Comparison of ENCODE assay signal across 8 mouse cellular contexts in genomic region chr8:88118456-88119036, GRCm38 (mm10). TPM values are rescaled to one million over a fixed set of nuclear protein-coding genes. Genes with fewer than 3 reads are reported as not detected.
DNase-seq lines count a peak whose midpoint lies in the region; ATAC-seq and TF ChIP-seq lines count a peak whose summit lies in the region.

Gene Cnep1r1 (plus strand): TSS chr8:88118769.

- H3K4me3 ChIP-seq in C2C12 (ENCODE audit: insufficient read depth, poor library complexity, severe bottlenecking) (peak within 1 kb of the TSS; percentile 60), myocyte (peak within 1 kb of the TSS; percentile 55)
- H3K4me3 ChIP-seq in erythroblast, embryonic 14.5 days (replicated peaks): peak within 1 kb of the TSS; percentile 94
- H3K4me3 ChIP-seq in heart, embryonic 11.5 days (ENCODE audit: low read depth, low read length): peak within 1 kb of the TSS; percentile 97
- H3K4me3 ChIP-seq in kidney, embryonic 16.5 days (ENCODE audit: low read length): peak within 1 kb of the TSS; percentile 99
- H3K4me3 ChIP-seq in liver, adult 2 months (ENCODE audit: insufficient read depth, low read depth, low read length): peak within 1 kb of the TSS; percentile 96

- H3K9me3 ChIP-seq in erythroblast, embryonic 14.5 days (ENCODE audit: control insufficient read depth, low read length): no peaks in the 10 kb centered on the region
- no peaks in the 10 kb centered on the region for H3K9me3 ChIP-seq in heart, embryonic 11.5 days (replicated peaks; ENCODE audit: control insufficient read depth, low read length)
- no peaks in the 10 kb centered on the region for H3K9me3 ChIP-seq in kidney, embryonic 16.5 days (ENCODE audit: low read length)

- peak; percentile 61 for TF ChIP-seq CTCF in C2C12 (IDR thresholded peaks at IDR 0.05; ENCODE audit: control insufficient read depth, insufficient read depth, insufficient read length)
- peak; percentile 78 for TF ChIP-seq CTCF in brain, embryonic 14.5 days (IDR thresholded peaks at IDR 0.05; ENCODE audit: borderline replicate concordance, extremely low read depth, insufficient read depth, insufficient read length)
- TF ChIP-seq CTCF in liver, adult 2 months (IDR thresholded peaks at IDR 0.05; ENCODE audit: low read depth, low read length): peak; percentile 83

- peak; percentile 98 for DNase-seq in brain, embryonic 14.5 days (ENCODE audit: low read depth)
- peak; percentile 95 for DNase-seq in liver, adult 2 months (ENCODE audit: extremely low read depth, low read depth, low spot score)
- peak; percentile 98 for DNase-seq in splenic B cell, adult 2 months (ENCODE audit: low read depth, low spot score)

- H3K9ac ChIP-seq in heart, embryonic 11.5 days (ENCODE audit: low read depth, low read length): peak within 1 kb of the TSS; percentile 95
- peak within 1 kb of the TSS; percentile 95 for H3K9ac ChIP-seq in kidney, embryonic 16.5 days (replicated peaks; ENCODE audit: low read length)
- H3K9ac ChIP-seq in liver, adult 2 months (ENCODE audit: low read depth, low read length): peak within 1 kb of the TSS; percentile 96

- H3K79me2 ChIP-seq in C2C12 (ENCODE audit: control insufficient read depth, insufficient read depth): peaks cover 47% of the 10 kb centered on the region
- peaks cover 6% of the 10 kb centered on the region; the same call in 1 of the 2 replicates for H3K79me2 ChIP-seq in liver, adult 2 months (ENCODE audit: control insufficient read depth, insufficient read depth, low read length)
- H3K79me2 ChIP-seq in myocyte (ENCODE audit: control insufficient read depth, insufficient read depth): peaks cover 37% of the 10 kb centered on the region

- peak within 1 kb of the TSS; percentile 79 for H3K4me2 ChIP-seq in heart, embryonic 11.5 days
- H3K4me2 ChIP-seq in kidney, embryonic 16.5 days (replicated peaks; ENCODE audit: low read depth, low read length): peak within 1 kb of the TSS; percentile 69
- H3K4me2 ChIP-seq in myocyte (ENCODE audit: low read depth): peak within 1 kb of the TSS; percentile 94

- peak; percentile 87 for TF ChIP-seq POLR2A in brain, embryonic 14.5 days (IDR thresholded peaks at IDR 0.05; ENCODE audit: borderline replicate concordance, extremely low read depth, insufficient read depth, insufficient read length, poor library complexity, severe bottlenecking)
- peak; percentile 51; the same call in 1 of the 2 replicates for TF ChIP-seq POLR2A in liver, adult 2 months (IDR thresholded peaks at IDR 0.05; ENCODE audit: extremely low read depth, insufficient read depth, low read length)
- peak; percentile 93 for TF ChIP-seq POLR2A in myocyte (IDR thresholded peaks at IDR 0.05; ENCODE audit: insufficient read length, low read depth)

- peaks cover 26% of the 10 kb centered on the region for H3K4me1 ChIP-seq in erythroblast, embryonic 14.5 days (ENCODE audit: control insufficient read depth)
- H3K4me1 ChIP-seq in heart, embryonic 11.5 days (ENCODE audit: control insufficient read depth, insufficient read depth, low read length): 0 out of 2 replicates have a peak, but pooled peaks cover 5% of the 10 kb centered on the region
- peaks cover 9% of the 10 kb centered on the region; the same call in 1 of the 2 replicates for H3K4me1 ChIP-seq in kidney, embryonic 16.5 days (ENCODE audit: insufficient read depth, low read length)
- peaks cover 2% of the 10 kb centered on the region for H3K4me1 ChIP-seq in liver, adult 2 months (ENCODE audit: control insufficient read depth, insufficient read depth, low read length)

- peak within 1 kb of the TSS; percentile 86 for H3K27ac ChIP-seq in heart, embryonic 11.5 days (ENCODE audit: low read depth, low read length)
- peak within 1 kb of the TSS; percentile 87 for H3K27ac ChIP-seq in kidney, embryonic 16.5 days (ENCODE audit: low read length)
- peak within 1 kb of the TSS; percentile 80 for H3K27ac ChIP-seq in liver, adult 2 months (replicated peaks; ENCODE audit: insufficient read depth, low read depth, low read length)

- H3K79me3 ChIP-seq in C2C12 (ENCODE audit: low read depth): peaks cover 29% of the 10 kb centered on the region

- H3ac ChIP-seq in C2C12 (ENCODE audit: control insufficient read depth, insufficient read length, low read depth) (peak within 1 kb of the TSS; percentile 100), myocyte (ENCODE audit: control insufficient read depth, insufficient read length) (peak within 1 kb of the TSS; percentile 58)

- under 1% methylated on average over 49 of the region's 49 CpGs for WGBS in heart, embryonic 11.5 days (ENCODE audit: insufficient replicate concordance)
- WGBS in kidney, embryonic 16.5 days: under 1% methylated on average over 49 of the region's 49 CpGs
- under 1% methylated on average over 49 of the region's 49 CpGs for WGBS in liver, adult 2 months

- ATAC-seq in heart, embryonic 11.5 days (replicated peaks; ENCODE audit: insufficient number of reproducible peaks, low FRiP score, low TSS enrichment): peak; percentile 99
- ATAC-seq in kidney, embryonic 16.5 days (ENCODE audit: low FRiP score, low TSS enrichment): peak; percentile 99

- no peaks in the 10 kb centered on the region for H3K27me3 ChIP-seq in C2C12 (ENCODE audit: control insufficient read depth, insufficient read depth, insufficient read length)
- H3K27me3 ChIP-seq in erythroblast, embryonic 14.5 days (ENCODE audit: control insufficient read depth): peaks cover 37% of the 10 kb centered on the region
- H3K27me3 ChIP-seq in heart, embryonic 11.5 days (ENCODE audit: control insufficient read depth, insufficient read depth, low read length): no peaks in the 10 kb centered on the region
- H3K27me3 ChIP-seq in kidney, embryonic 16.5 days (ENCODE audit: insufficient read depth, low read length): no peaks in the 10 kb centered on the region
- H3K27me3 ChIP-seq in liver, adult 2 months (ENCODE audit: control insufficient read depth, insufficient read depth, low read length): no peaks in the 10 kb centered on the region
- H3K27me3 ChIP-seq in myocyte (ENCODE audit: control insufficient read depth, insufficient read depth, insufficient read length): no peaks in the 10 kb centered on the region
- no peaks in the 10 kb centered on the region for H3K27me3 ChIP-seq in splenic B cell, adult 2 months (ENCODE audit: control insufficient read depth, insufficient read depth, low read length, poor library complexity, severe bottlenecking)

- H3K36me3 ChIP-seq in C2C12 (ENCODE audit: control insufficient read depth, insufficient read depth) (peaks cover 14% of the 10 kb centered on the region), myocyte (ENCODE audit: control insufficient read depth, insufficient read depth) (peaks cover 7% of the 10 kb centered on the region)
- peaks cover 33% of the 10 kb centered on the region for H3K36me3 ChIP-seq in erythroblast, embryonic 14.5 days (ENCODE audit: control insufficient read depth)
- peaks cover 7% of the 10 kb centered on the region for H3K36me3 ChIP-seq in heart, embryonic 11.5 days (ENCODE audit: control insufficient read depth, insufficient read depth, low read length)
- peaks cover 7% of the 10 kb centered on the region; the same call in 1 of the 2 replicates for H3K36me3 ChIP-seq in kidney, embryonic 16.5 days (ENCODE audit: insufficient read depth, low read length)
- no peaks in the 10 kb centered on the region for H3K36me3 ChIP-seq in liver, adult 2 months (ENCODE audit: control insufficient read depth, insufficient read depth, low read length)
- peaks cover 3% of the 10 kb centered on the region; the same call in 1 of the 2 replicates for H3K36me3 ChIP-seq in splenic B cell, adult 2 months (ENCODE audit: control insufficient read depth, insufficient read depth, low read length, poor library complexity, severe bottlenecking)

TF ChIP-seq in C2C12, 6 proteins besides CTCF, POLR2A, EP300 and RAD21:
- no peak for TF ChIP-seq MYOD1 (IDR thresholded peaks at IDR 0.05; ENCODE audit: control insufficient read depth, insufficient read length, low read depth)

TF ChIP-seq in myocyte, 11 proteins besides CTCF, POLR2A, EP300 and RAD21:
- TF ChIP-seq MAX (IDR thresholded peaks at IDR 0.05; ENCODE audit: low read depth) (no peak), POLR2AphosphoS2 (IDR thresholded peaks at IDR 0.05; ENCODE audit: insufficient read length, low read depth) (peak; percentile 89)

RNA-seq across cellular contexts. Expression of gene Cnep1r1, which starts in this region (rescaled TPM):
- 17.9 TPM for polyA plus RNA-seq in C2C12 (2012; fragmentation: generic; extraction: Trizol)
- polyA plus RNA-seq in brain, embryonic 14.5 days (2012; rRNA removed): 52.1 and 56.7 TPM in 2 replicates
- polyA plus RNA-seq in erythroblast, embryonic 14.5 days (2012): 0.82 and 0.98 TPM in 2 replicates
- 27.0 and 32.0 TPM in 2 replicates for polyA plus RNA-seq in heart, embryonic 11.5 days (2014; fragmentation: Nextera tagmentation; extraction: Ambion mirVana)
- polyA plus RNA-seq in kidney, embryonic 16.5 days (2015; fragmentation: Nextera tagmentation; extraction: Ambion mirVana): 57.8 and 57.9 TPM in 2 replicates
- 15.4 and 17.2 TPM in 2 replicates for total RNA-seq in liver, adult 2 months (2014; rRNA removed)
- 9.1 and 9.4 TPM in 2 replicates for polyA plus RNA-seq in liver, adult 2 months (2012; rRNA removed)
- polyA plus RNA-seq in myocyte (2012; fragmentation: generic; extraction: Trizol): 17.2 TPM

Comparison
In these comparisons a context has a peak if more than half of its experiments do, and no peak if none do; other contexts are left out.
1. Peak in every context shown above with its lines: DNase-seq, ATAC-seq, H3K4me3 ChIP-seq and H3K27ac ChIP-seq.